Mouse (Mus musculus) spleen, adult 18-20 months (tissue): Measurements from ENCODE around the gene Morc2a.
"Not testable (repeated sequence)": the region's sequence is repeated elsewhere in the genome, so short reads cannot be mapped to it uniquely, and the experiment has no call there.

ENCODE experiments used
- DNase-seq, 2 experiments: peaks; one replicate each; pipeline ENCODE4 v3.0.0; 2022; ENCODE audit warnings: mixed read lengths in 2 of 2

Gene Morc2a

GRCm38 (mm10) chr11:3648964-3649841 is at the start of gene Morc2a:
Gene Morc2a, plus strand, starts transcription at chr11:3649191.
- DNase-seq: peak; percentile 90 to 93

- DNase-seq: not testable (repeated sequence)
Measured at GRCm38 (mm10) chr11:3601966-3602365, 47.0 kb upstream of the Morc2a start.

- not testable (repeated sequence) for DNase-seq
Measured at GRCm38 (mm10) chr11:3602687-3603086, 46.3 kb upstream of the Morc2a start.

GRCm38 (mm10) chr11:3606456-3606855 is 42.5 kb upstream of the Morc2a start:
- no peak for DNase-seq

- no peak for DNase-seq
Measured at GRCm38 (mm10) chr11:3615576-3615975, 33.4 kb upstream of the Morc2a start.

- no peak for DNase-seq
Measured at GRCm38 (mm10) chr11:3622826-3623225, 26.2 kb upstream of the Morc2a start.

- no peak for DNase-seq
Measured at GRCm38 (mm10) chr11:3624391-3625027, 24.5 kb upstream of the Morc2a start.

GRCm38 (mm10) chr11:3628999-3629491 is 19.9 kb upstream of the Morc2a start:
- DNase-seq: no peak

- DNase-seq: not testable (repeated sequence)
Measured at GRCm38 (mm10) chr11:3633269-3633668, 15.7 kb upstream of the Morc2a start.

- no peak for DNase-seq
Measured at GRCm38 (mm10) chr11:3647688-3648087, 1.3 kb upstream of the Morc2a start.

GRCm38 (mm10) chr11:3648305-3648963 is 557 bp upstream of the Morc2a start:
- peak in 1 of 2 experiments; percentile 48 for DNase-seq

- no peak for DNase-seq
Measured at GRCm38 (mm10) chr11:3650141-3650540, 1.1 kb downstream of the Morc2a start.

- DNase-seq: no peak
Measured at GRCm38 (mm10) chr11:3661964-3662363, 13.0 kb downstream of the Morc2a start.

- DNase-seq: no peak
Measured at GRCm38 (mm10) chr11:3667506-3667905, 18.5 kb downstream of the Morc2a start.

GRCm38 (mm10) chr11:3668768-3669167 is 19.8 kb downstream of the Morc2a start:
- DNase-seq: no peak

GRCm38 (mm10) chr11:3669849-3670248 is 20.9 kb downstream of the Morc2a start:
- DNase-seq: no peak

- no peak for DNase-seq
Measured at GRCm38 (mm10) chr11:3671000-3671628, 22.1 kb downstream of the Morc2a start.

GRCm38 (mm10) chr11:3674545-3674944 is 25.6 kb downstream of the Morc2a start:
- DNase-seq: no peak

GRCm38 (mm10) chr11:3676423-3676822 is 27.4 kb downstream of the Morc2a start:
- no peak for DNase-seq

- DNase-seq: no peak
Measured at GRCm38 (mm10) chr11:3677204-3677603, 28.2 kb downstream of the Morc2a start.

- DNase-seq: no peak
Measured at GRCm38 (mm10) chr11:3679771-3680170, 30.8 kb downstream of the Morc2a start.

GRCm38 (mm10) chr11:3683696-3684095 is 34.7 kb downstream of the Morc2a start:
- DNase-seq: no peak

- no peak for DNase-seq
Measured at GRCm38 (mm10) chr11:3684232-3684631, 35.2 kb downstream of the Morc2a start.
